Mouse (Mus musculus) ES-E14 (cell line): ENCODE measurements at regions not wholly inside any gene's neighbourhood (a gene's known extent, or its start where the extent isn't known, plus 50 kb on each side); places are given as distances from the start of the nearest gene placed in this dataset.

Experiments
- CHD2 ChIP-seq: IDR thresholded peaks from 2 replicates; pipeline ENCODE4 v1.6.1; 2014; ENCODE audit warnings: mild to moderate bottlenecking, low read depth, low read length, inconsistent platforms
- HCFC1 ChIP-seq: IDR thresholded peaks from 2 replicates; pipeline ENCODE4 v1.6.1; 2012; ENCODE audit warnings: low read length, inconsistent platforms, borderline replicate concordance; ENCODE audit not compliant: insufficient read depth
- MAFK ChIP-seq: IDR thresholded peaks from 2 replicates; pipeline ENCODE4 v1.6.1; 2014; ENCODE audit warnings: mild to moderate bottlenecking, low read depth, low read length, inconsistent platforms; ENCODE audit not compliant: insufficient read depth
- ZC3H11A ChIP-seq: IDR thresholded peaks from 2 replicates; pipeline ENCODE4 v1.6.1; 2012; ENCODE audit warnings: low read depth, mild to moderate bottlenecking, inconsistent platforms, low read length, borderline replicate concordance
- ZNF384 ChIP-seq: IDR thresholded peaks from 2 replicates; pipeline ENCODE4 v1.6.1; 2012; ENCODE audit warnings: low read depth, low read length, inconsistent platforms

DNA sequence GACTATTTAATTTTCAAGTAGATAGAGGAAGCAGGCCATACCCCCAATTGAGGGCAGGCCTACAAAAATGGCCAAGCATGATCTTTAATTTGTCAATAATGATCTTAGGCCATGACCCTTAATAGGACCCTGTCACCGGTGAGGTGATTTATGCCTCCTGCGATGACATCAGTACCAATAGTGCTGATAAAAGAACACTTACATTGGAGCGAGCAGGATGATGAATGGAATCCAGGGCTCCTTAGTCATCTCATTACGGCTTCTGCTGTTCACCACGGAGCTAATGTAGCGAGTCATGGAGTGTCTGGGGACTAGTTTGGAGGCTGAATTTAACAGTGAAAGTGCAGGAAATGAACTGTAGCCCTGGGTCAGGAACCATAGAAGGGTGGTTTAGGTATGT, 308.6 kb downstream of the En1 start:
- TF ChIP-seq HCFC1 (no peak), CHD2 (no peak), ZNF384 (no peak), MAFK (no peak), ZC3H11A (no peak)
